Mouse (Mus musculus): ENCODE data around the gene Pank1. TPM values are rescaled to one million over a fixed set of nuclear protein-coding genes. Genes with fewer than 3 reads are reported as not detected.
A peak's percentile ranks its signal among the peaks of the same experiment; 100 is the strongest.

The Pank1 gene
- polyA plus RNA-seq (2015; fragmentation: Nextera tagmentation; extraction: Ambion mirVana), result 6.6 and 8.1 TPM in 2 replicates

DNA sequence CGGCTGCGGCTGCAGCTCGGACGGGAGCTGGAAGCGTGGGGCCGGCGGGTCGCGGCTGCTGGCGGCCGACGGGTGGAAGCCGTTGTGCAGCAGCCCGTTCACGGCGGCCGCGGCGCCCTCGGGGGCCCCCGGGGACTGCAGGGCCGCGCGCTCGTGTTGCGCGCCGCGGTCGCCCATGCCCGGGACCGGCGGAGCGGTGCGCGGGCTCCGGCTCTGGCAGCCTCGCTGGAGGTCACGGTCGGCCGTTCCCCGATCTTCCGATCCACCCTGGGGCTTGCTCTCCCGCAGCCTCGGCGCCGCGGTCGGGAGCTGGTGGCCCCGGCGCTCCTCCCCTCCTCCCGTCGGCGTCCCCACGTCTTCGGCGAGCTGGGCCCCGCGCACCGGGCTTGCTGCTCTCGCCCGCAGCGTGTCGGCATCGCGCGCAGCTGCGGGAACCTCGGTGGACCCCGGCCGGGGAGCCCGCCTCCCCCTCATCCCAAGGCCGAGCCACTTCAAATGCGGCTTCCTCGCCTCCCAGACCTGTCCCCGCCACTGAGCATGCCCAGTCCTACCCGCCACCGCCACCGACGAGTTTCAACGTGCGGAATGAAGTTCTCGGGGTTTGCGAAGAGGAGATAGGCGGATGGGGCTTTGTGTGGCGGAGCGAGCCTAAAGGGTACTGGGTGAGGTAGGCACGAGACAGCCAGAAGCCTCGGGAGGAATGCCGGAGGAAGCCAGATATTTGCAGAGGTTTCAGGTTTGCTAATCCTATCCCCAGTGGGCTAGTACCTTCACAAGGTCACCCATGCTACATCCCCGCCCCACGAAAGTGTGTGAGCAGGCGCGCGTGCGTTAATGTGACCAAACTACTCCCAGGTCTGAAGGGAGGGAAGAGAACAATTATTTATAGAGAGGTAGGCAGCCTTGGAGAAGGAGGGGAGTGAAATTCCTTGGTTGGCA lies at the start of gene Pank1:
Gene Pank1 (minus strand): TSS at position 853 of the 939 bp plus-strand sequence.

DNA sequence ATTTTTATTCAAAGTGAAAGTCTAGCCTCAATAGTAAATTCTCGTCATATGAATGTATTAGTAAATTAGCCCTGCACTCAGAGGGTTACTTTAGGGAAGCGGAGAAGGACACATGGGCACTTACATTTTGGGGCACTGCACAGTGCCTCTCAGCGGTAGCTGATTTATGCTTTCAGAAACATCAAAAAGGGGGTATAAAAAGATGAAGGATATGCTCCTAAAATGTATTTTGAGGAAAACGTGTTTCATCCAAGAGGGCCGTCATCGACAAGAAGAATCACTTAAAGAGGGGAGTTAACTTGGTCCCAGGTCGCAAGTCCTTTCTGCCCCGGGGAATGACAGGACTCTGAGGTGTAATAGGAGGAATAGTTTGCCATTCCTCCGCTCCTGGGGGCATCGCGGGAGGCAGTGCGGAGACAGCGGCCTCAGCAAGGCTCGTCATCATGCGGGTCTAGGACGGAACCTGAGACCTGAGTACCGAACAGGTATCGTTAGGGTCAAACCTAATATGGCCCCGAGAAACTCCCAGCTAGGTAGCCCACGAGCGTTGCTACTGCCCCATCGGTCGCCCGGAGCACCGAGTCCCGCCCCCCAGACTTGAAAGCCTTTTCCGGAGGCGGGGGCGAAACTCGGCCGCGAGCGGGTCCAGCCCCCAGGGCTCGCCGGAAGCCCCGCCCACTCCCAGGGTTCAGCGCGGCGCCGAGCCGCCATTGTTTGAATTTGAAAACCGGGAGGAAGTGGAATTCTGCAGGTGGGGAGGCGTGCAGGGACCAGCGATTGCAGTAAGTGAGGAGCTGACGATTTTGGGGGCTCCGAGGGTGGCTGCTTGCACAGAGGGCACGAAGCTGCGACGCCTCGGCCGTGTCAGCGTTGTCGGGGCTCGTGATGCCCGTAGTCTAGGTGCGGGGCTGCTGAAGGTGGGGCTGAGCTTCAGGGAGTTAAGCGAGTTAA lies 42.7 kb upstream of the Pank1 start, which contains the start of gene Kif20b:
Gene Kif20b (plus strand): TSS at position 710 of the 951 bp plus-strand sequence.

MicroRNA genes within 50 kb of the gene (microRNA counts, 519-probe panel; counts per million panel counts)
- microRNA mmu-miR-107, result 3,302 counts per million, percentile 74 among the panel's probes with 10 or more counts

Small RNA genes lying within 50 kb of the gene (microRNA-seq; reads per million reads assigned to microRNA genes)
- 217 to 233 reads per million in 2 experiments for gene Mir107

Other genes with a start within 250 kb of the Pank1 start
- 0.12 and 0.16 TPM in 2 replicates for gene Ifit1bl2, start 238.7 kb downstream of the Pank1 start, polyA plus RNA-seq (2015; fragmentation: Nextera tagmentation; extraction: Ambion mirVana)
- 1.8 and 2.1 TPM in 2 replicates for gene Ifit1, start 238.6 kb downstream of the Pank1 start, polyA plus RNA-seq (2015; fragmentation: Nextera tagmentation; extraction: Ambion mirVana)
- 3.6 and 4.6 TPM in 2 replicates for gene Slc16a12, start 132.2 kb downstream of the Pank1 start, polyA plus RNA-seq (2015; fragmentation: Nextera tagmentation; extraction: Ambion mirVana)
- gene Kif20b, start 42.9 kb upstream of the Pank1 start, polyA plus RNA-seq (2015; fragmentation: Nextera tagmentation; extraction: Ambion mirVana), result 10.0 and 12.3 TPM in 2 replicates